Mouse (Mus musculus) liver, adult 2 months (tissue): ENCODE measurements around the gene Ckap5.

Experiments
- CTCF ChIP-seq: fragments of 200-500 bp; IDR thresholded peaks from 2 replicates; pipeline ENCODE4 v1.5.1; 2011; ENCODE audit warnings: low read depth, low read length, control low read depth
- POLR2A ChIP-seq: fragments of 200-500 bp; IDR thresholded peaks from 2 replicates; pipeline ENCODE4 v1.6.1; 2011; ENCODE audit warnings: low read length, control low read depth; ENCODE audit not compliant: insufficient read depth; ENCODE audit errors: extremely low read depth

DNA sequence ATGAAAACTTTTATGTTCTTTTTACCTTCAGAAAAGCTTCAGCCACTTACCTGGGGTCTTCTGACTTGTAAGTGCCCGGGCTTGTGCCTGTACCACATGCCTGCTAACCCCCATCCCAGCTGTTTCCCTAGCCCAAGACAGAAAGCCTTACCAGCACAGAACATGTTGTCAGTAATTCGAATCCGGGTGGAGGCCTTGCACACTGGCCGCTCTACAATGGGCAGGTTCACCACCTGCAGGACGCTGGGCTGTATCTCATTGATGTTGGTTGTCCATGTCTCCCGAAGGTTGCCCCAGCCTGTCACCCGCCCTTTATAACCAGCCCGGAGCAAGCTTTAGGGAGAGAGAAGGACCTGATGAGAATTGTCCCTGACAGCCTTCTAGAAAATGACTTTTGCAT is 101.6 kb downstream of the Ckap5 start:
- no peak for TF ChIP-seq POLR2A
- no peak for TF ChIP-seq CTCF
